Mouse (Mus musculus): ENCODE results near the gene Cadm1. TPM values are rescaled to one million over a fixed set of nuclear protein-coding genes. Genes with fewer than 3 reads are reported as not detected.

The Cadm1 gene
- total and polyA plus RNA-seq, 3 experiments, result 0.14 to 0.31 TPM; not detected in 1

GRCm38 (mm10) chr9:47529182-47529581 is 791 bp upstream of the Cadm1 start:
- no peak overlapping the region for H3K4me3 ChIP-seq (ENCODE audit: control insufficient read depth in 1 of 2, insufficient read depth in 1 of 2, low read depth in 2 of 2, low read length in 2 of 2)
- H3K27me3 ChIP-seq (ENCODE audit: control insufficient read depth in 1 of 2, insufficient read depth in 2 of 2, low read length in 2 of 2), result no peaks in the 10 kb centered on the region
- H3K4me1 ChIP-seq (ENCODE audit: control insufficient read depth in 1 of 2, insufficient read depth in 2 of 2, low read length in 2 of 2), result no peaks in the 10 kb centered on the region
- no peak for DNase-seq (ENCODE audit: low read depth, low spot score)
- TF ChIP-seq POLR2AphosphoS2 (IDR thresholded peaks at IDR 0.05; ENCODE audit: low read length) (no peak), EP300 (IDR thresholded peaks at IDR 0.05; ENCODE audit: low read depth in 1 of 2, low read length in 2 of 2) (no peak), ZKSCAN1 (IDR thresholded peaks at IDR 0.05; ENCODE audit: low read depth, low read length) (no peak), NRF1 (IDR thresholded peaks at IDR 0.05; ENCODE audit: insufficient read depth, low read depth, low read length, poor library complexity, severe bottlenecking) (no peak), USF1 (IDR thresholded peaks at IDR 0.05; ENCODE audit: low read depth, low read length) (no peak), ETS1 (IDR thresholded peaks at IDR 0.05; ENCODE audit: low read depth, low read length) (no peak), MAFK (IDR thresholded peaks at IDR 0.05; ENCODE audit: borderline replicate concordance, low read depth, low read length) (no peak), TBP (IDR thresholded peaks at IDR 0.05; ENCODE audit: low read depth, low read length) (no peak), E2F4 (IDR thresholded peaks at IDR 0.05; ENCODE audit: borderline replicate concordance, low read depth, low read length) (no peak), GATA1 (IDR thresholded peaks at IDR 0.05; ENCODE audit: low read depth, low read length) (no peak), POLR2AphosphoS5 (IDR thresholded peaks at IDR 0.05; ENCODE audit: borderline replicate concordance, low read depth, low read length) (no peak), NELFE (IDR thresholded peaks at IDR 0.05; ENCODE audit: low read depth, low read length) (no peak), GABPA (IDR thresholded peaks at IDR 0.05; ENCODE audit: low read depth, low read length) (no peak), RCOR1 (IDR thresholded peaks at IDR 0.05; ENCODE audit: low read depth, low read length) (no peak)
- no peaks in the 10 kb centered on the region for H3K36me3 ChIP-seq (ENCODE audit: control insufficient read depth in 1 of 2, insufficient read depth in 2 of 2, low read length in 2 of 2)
- no peaks in the 10 kb centered on the region for H3K9me3 ChIP-seq (replicated peaks; ENCODE audit: insufficient read depth, low read length)
- no peaks in the 10 kb centered on the region for H3K79me2 ChIP-seq (ENCODE audit: control insufficient read depth, insufficient read depth, low read length, poor library complexity)
- H3K9ac ChIP-seq (ENCODE audit: control insufficient read depth, low read depth, low read length, poor library complexity, severe bottlenecking), result no peak overlapping the region
- no peak overlapping the region for H3K27ac ChIP-seq (ENCODE audit: control insufficient read depth, low read depth, low read length)

GRCm38 (mm10) chr9:47530544-47530921 is 560 bp downstream of the Cadm1 start:
- H3K9ac ChIP-seq (ENCODE audit: control insufficient read depth, low read depth, low read length, poor library complexity, severe bottlenecking), result no peak overlapping the region
- H3K4me3 ChIP-seq (ENCODE audit: control insufficient read depth in 1 of 2, insufficient read depth in 1 of 2, low read depth in 2 of 2, low read length in 2 of 2), result no peak overlapping the region
- DNase-seq (ENCODE audit: low read depth, low spot score), result no peak
- H3K27ac ChIP-seq (ENCODE audit: control insufficient read depth, low read depth, low read length), result no peak overlapping the region
- TF ChIP-seq MXI1 (IDR thresholded peaks at IDR 0.05; ENCODE audit: low read depth, low read length) (no peak), ETS1 (IDR thresholded peaks at IDR 0.05; ENCODE audit: low read depth, low read length) (no peak), USF2 (IDR thresholded peaks at IDR 0.05; ENCODE audit: borderline replicate concordance in 1 of 2, insufficient read depth in 1 of 2, low read depth in 1 of 2, low read length in 2 of 2) (no peak), MYC (IDR thresholded peaks at IDR 0.05; ENCODE audit: low read depth, low read length) (no peak), BHLHE40 (IDR thresholded peaks at IDR 0.05; ENCODE audit: borderline replicate concordance, low read depth, low read length) (no peak), E2F4 (IDR thresholded peaks at IDR 0.05; ENCODE audit: borderline replicate concordance, low read depth, low read length) (no peak), CTCF (IDR thresholded peaks at IDR 0.05 in 2 of 3, conservative IDR thresholded peaks at IDR 0.05 in 1 of 3; ENCODE audit: control insufficient read depth in 1 of 3, insufficient read depth in 1 of 3, low read depth in 2 of 3, low read length in 3 of 3, poor library complexity in 1 of 3, severe bottlenecking in 1 of 3) (no peak)
- H3K27me3 ChIP-seq (ENCODE audit: control insufficient read depth in 1 of 2, insufficient read depth in 2 of 2, low read length in 2 of 2), result no peaks in the 10 kb centered on the region
- H3K79me2 ChIP-seq (ENCODE audit: control insufficient read depth, insufficient read depth, low read length, poor library complexity), result no peaks in the 10 kb centered on the region
- no peaks in the 10 kb centered on the region for H3K9me3 ChIP-seq (replicated peaks; ENCODE audit: insufficient read depth, low read length)
- H3K4me1 ChIP-seq (ENCODE audit: control insufficient read depth in 1 of 2, insufficient read depth in 2 of 2, low read length in 2 of 2), result no peaks in the 10 kb centered on the region
- no peaks in the 10 kb centered on the region for H3K36me3 ChIP-seq (ENCODE audit: control insufficient read depth in 1 of 2, insufficient read depth in 2 of 2, low read length in 2 of 2)
